Mouse (Mus musculus) myocyte (in vitro differentiated cells): ENCODE measurements around the gene Helt. TPM values are rescaled to one million over a fixed set of nuclear protein-coding genes. Genes with fewer than 3 reads are reported as not detected.

Source experiments
- H3K27me3 ChIP-seq: one replicate; pipeline ENCODE4 v1.6.1; 2011; ENCODE audit not compliant: control insufficient read depth, insufficient read depth, insufficient read length
- H3K36me3 ChIP-seq: one replicate; pipeline ENCODE4 v1.6.1; 2011; ENCODE audit not compliant: control insufficient read depth, insufficient read depth
- H3K4me2 ChIP-seq: one replicate; pipeline ENCODE4 v1.6.1; 2011; ENCODE audit warnings: low read depth, control low read depth
- H3K4me3 ChIP-seq: one replicate; pipeline ENCODE4 v1.5.1; 2011; ENCODE audit warnings: mild to moderate bottlenecking, control low read depth, moderate library complexity
- H3K79me2 ChIP-seq: one replicate; pipeline ENCODE4 v1.6.1; 2011; ENCODE audit not compliant: control insufficient read depth, insufficient read depth
- H3ac ChIP-seq: one replicate; pipeline ENCODE4 v1.6.1; 2011; ENCODE audit not compliant: control insufficient read depth, insufficient read length
- CEBPB ChIP-seq: IDR thresholded peaks from 2 replicates; pipeline ENCODE4 v1.6.1; 2011; ENCODE audit warnings: mild to moderate bottlenecking, moderate library complexity; ENCODE audit not compliant: poor library complexity, insufficient read depth, severe bottlenecking
- E2F4 ChIP-seq: IDR thresholded peaks from one replicate; pipeline ENCODE4 v1.6.1; 2011; ENCODE audit warnings: mild to moderate bottlenecking, control low read depth, moderate library complexity; ENCODE audit not compliant: insufficient read depth
- MAX ChIP-seq: IDR thresholded peaks from one replicate; pipeline ENCODE4 v1.6.1; 2011; ENCODE audit warnings: low read depth, mild to moderate bottlenecking, control low read depth
- MYOD1 ChIP-seq, 3 experiments: IDR thresholded peaks; one replicate each; pipeline ENCODE4 v1.6.1; 2011; ENCODE audit warnings: control low read depth in 2 of 3, low read depth in 2 of 3, mild to moderate bottlenecking in 2 of 3, moderate library complexity in 1 of 3; ENCODE audit not compliant: insufficient read length in 2 of 3, control insufficient read depth in 1 of 3
- MYOG ChIP-seq, 3 experiments: IDR thresholded peaks; one replicate each; pipeline ENCODE4 v1.6.1; 2011; ENCODE audit warnings: control low read depth in 2 of 3, low read depth in 2 of 3, mild to moderate bottlenecking in 2 of 3; ENCODE audit not compliant: insufficient read length in 2 of 3, control insufficient read depth in 1 of 3, insufficient read depth in 1 of 3
- POLR2A ChIP-seq: IDR thresholded peaks from one replicate; pipeline ENCODE4 v1.6.1; 2011; ENCODE audit warnings: low read depth, mild to moderate bottlenecking, control low read depth, moderate library complexity; ENCODE audit not compliant: insufficient read length
- POLR2AphosphoS2 ChIP-seq: IDR thresholded peaks from one replicate; pipeline ENCODE4 v1.6.1; 2011; ENCODE audit warnings: low read depth, control low read depth; ENCODE audit not compliant: insufficient read length
- REST ChIP-seq: IDR thresholded peaks from one replicate; pipeline ENCODE4 v1.6.1; 2011; ENCODE audit warnings: mild to moderate bottlenecking, control low read depth, moderate library complexity; ENCODE audit not compliant: insufficient read depth, insufficient read length
- SRF ChIP-seq: IDR thresholded peaks from one replicate; pipeline ENCODE4 v1.6.1; 2011; ENCODE audit warnings: low read depth; ENCODE audit not compliant: control insufficient read depth, insufficient read length
- TCF12 ChIP-seq: IDR thresholded peaks from one replicate; pipeline ENCODE4 v1.6.1; 2011; ENCODE audit warnings: mild to moderate bottlenecking, control low read depth; ENCODE audit not compliant: poor library complexity, insufficient read depth, severe bottlenecking
- TCF3 ChIP-seq: IDR thresholded peaks from one replicate; pipeline ENCODE4 v1.6.1; 2011; ENCODE audit warnings: low read depth, control low read depth; ENCODE audit not compliant: insufficient read length
- USF1 ChIP-seq: IDR thresholded peaks from one replicate; pipeline ENCODE4 v1.6.1; 2011; ENCODE audit warnings: low read depth, mild to moderate bottlenecking, control low read depth, moderate library complexity
- polyA plus RNA-seq: library from polyadenylated mRNA; unstranded; fragments of >200 nt; fragmentation: generic; extraction: Trizol; gene quantifications from one replicate; pipeline ENCODE4 v1.2.1, GENCODE M21; 2012; ENCODE audit warnings: missing spikeins

Gene Helt
- polyA plus RNA-seq, 1 experiment = not detected

DNA sequence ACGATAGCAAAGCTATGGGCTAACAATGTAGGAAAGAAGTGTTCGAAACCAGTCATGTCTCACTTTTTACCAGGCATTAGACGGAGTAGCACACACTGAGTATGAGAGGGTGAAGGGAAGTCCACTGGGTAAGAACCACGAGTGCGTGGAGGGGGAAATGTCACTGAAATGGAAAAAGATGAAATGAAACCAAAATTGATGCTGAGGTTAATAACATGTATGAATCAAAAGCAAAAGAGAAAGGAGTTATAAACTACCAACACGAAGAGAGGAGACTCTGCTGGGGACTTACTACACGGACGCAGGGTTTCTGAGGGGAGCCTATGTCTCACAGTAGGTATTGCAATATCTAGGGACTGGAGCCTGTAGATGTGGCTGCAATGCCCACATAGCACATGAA, 41.9 kb upstream of the Helt start:
- no peak overlapping the region for H3K4me2 ChIP-seq
- H3K79me2 ChIP-seq = no peaks in the 10 kb centered on the region
- peaks cover 17% of the 10 kb centered on the region for H3K27me3 ChIP-seq
- no peak overlapping the region for H3K4me3 ChIP-seq
- H3ac ChIP-seq = no peak overlapping the region
- no peaks in the 10 kb centered on the region for H3K36me3 ChIP-seq
- TF ChIP-seq MYOG (IDR thresholded peaks at IDR 0.05; ENCODE audit: control insufficient read depth in 1 of 3, insufficient read depth in 1 of 3, insufficient read length in 2 of 3, low read depth in 2 of 3) (no peak), TCF3 (no peak), MAX (no peak), SRF (no peak), USF1 (no peak)

GRCm38 (mm10) chr8:46332389-46333061, 38.1 kb upstream of the Helt start:
- Histone ChIP-seq H3K79me2 (no peaks in the 10 kb centered on the region), H3K27me3 (peaks cover 11% of the 10 kb centered on the region), H3K36me3 (no peaks in the 10 kb centered on the region), H3K4me3 (no peak overlapping the region), H3K4me2 (no peak overlapping the region), H3ac (no peak overlapping the region)
- TF ChIP-seq SRF = no peak
- TF ChIP-seq REST = no peak
- TF ChIP-seq MAX = no peak
- no peak for TF ChIP-seq E2F4
- TF ChIP-seq POLR2AphosphoS2 = no peak
- TF ChIP-seq CEBPB = no peak
- no peak for TF ChIP-seq MYOG (IDR thresholded peaks at IDR 0.05; ENCODE audit: control insufficient read depth in 1 of 3, insufficient read depth in 1 of 3, insufficient read length in 2 of 3, low read depth in 2 of 3)
- TF ChIP-seq USF1 = no peak
- TF ChIP-seq MYOD1 (IDR thresholded peaks at IDR 0.05; ENCODE audit: control insufficient read depth in 1 of 3, insufficient read length in 2 of 3, low read depth in 2 of 3) = no peak

DNA sequence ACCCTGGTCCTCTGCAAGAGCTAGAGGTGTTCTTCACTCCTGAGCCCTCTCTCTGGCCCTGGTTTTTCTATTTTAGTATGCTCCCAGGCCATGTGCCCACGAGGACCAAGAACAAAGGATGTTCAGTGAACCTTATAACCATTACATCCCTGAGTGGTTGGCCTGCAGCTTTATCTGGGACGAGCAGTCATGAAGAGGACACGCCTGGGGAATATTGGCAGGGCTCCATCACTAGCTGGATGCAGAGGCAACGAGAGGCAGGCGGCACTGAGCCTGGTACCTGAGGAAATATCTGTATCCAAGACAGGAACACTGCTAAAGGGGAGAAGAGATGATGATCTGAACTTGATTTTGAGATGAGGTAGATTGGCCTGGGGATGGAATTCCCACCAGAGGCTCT, 37.3 kb upstream of the Helt start:
- Histone ChIP-seq H3K4me2 (no peak overlapping the region), H3K4me3 (no peak overlapping the region), H3K36me3 (no peaks in the 10 kb centered on the region), H3ac (no peak overlapping the region), H3K79me2 (no peaks in the 10 kb centered on the region), H3K27me3 (peaks cover 11% of the 10 kb centered on the region)
- TF ChIP-seq E2F4 = no peak
- TF ChIP-seq USF1 = no peak
- no peak for TF ChIP-seq POLR2A
- TF ChIP-seq TCF12 = no peak

DNA sequence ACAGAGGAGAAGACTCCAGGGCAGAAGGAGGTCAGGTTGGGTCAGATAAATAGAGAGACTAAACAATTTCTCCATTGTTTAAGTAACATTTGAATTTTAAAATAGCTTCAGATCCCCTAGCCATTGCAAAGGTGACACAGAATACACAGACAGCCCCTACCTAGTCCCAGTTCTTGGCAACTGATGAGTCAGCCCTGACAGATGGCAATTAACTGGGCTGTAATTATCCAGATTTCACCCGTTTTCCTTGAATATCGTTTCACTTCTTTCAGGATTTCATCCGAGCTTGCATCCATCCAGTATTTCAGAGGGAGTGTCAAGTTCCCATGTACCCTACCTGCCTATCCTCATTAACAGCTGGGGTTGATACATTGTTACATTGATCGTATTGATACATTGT, 34.9 kb upstream of the Helt start:
- Histone ChIP-seq H3K36me3 (no peaks in the 10 kb centered on the region), H3K27me3 (peaks cover 5% of the 10 kb centered on the region), H3K4me3 (no peak overlapping the region), H3K4me2 (no peak overlapping the region), H3K79me2 (no peaks in the 10 kb centered on the region), H3ac (no peak overlapping the region)
- TF ChIP-seq MYOG (IDR thresholded peaks at IDR 0.05; ENCODE audit: control insufficient read depth in 1 of 3, insufficient read depth in 1 of 3, insufficient read length in 2 of 3, low read depth in 2 of 3) = no peak
- no peak for TF ChIP-seq REST
- TF ChIP-seq TCF12 = no peak
- no peak for TF ChIP-seq TCF3
- no peak for TF ChIP-seq POLR2A
- no peak for TF ChIP-seq USF1
- no peak for TF ChIP-seq CEBPB
- no peak for TF ChIP-seq SRF

GRCm38 (mm10) chr8:46327284-46327683, 32.8 kb upstream of the Helt start:
- TF ChIP-seq POLR2AphosphoS2 = no peak
- no peak for TF ChIP-seq POLR2A
- no peak for TF ChIP-seq MYOD1 (IDR thresholded peaks at IDR 0.05; ENCODE audit: control insufficient read depth in 1 of 3, insufficient read length in 2 of 3, low read depth in 2 of 3)
- no peak for TF ChIP-seq TCF12
- no peak for TF ChIP-seq MYOG (IDR thresholded peaks at IDR 0.05; ENCODE audit: control insufficient read depth in 1 of 3, insufficient read depth in 1 of 3, insufficient read length in 2 of 3, low read depth in 2 of 3)
- TF ChIP-seq USF1 = no peak
- TF ChIP-seq E2F4 = no peak
- TF ChIP-seq TCF3 = no peak
- no peak for TF ChIP-seq REST
- TF ChIP-seq MAX = no peak
- no peak for TF ChIP-seq SRF
- no peak for TF ChIP-seq CEBPB
- H3K27me3 ChIP-seq = no peaks in the 10 kb centered on the region
- no peaks in the 10 kb centered on the region for H3K36me3 ChIP-seq
- no peak overlapping the region for H3K4me2 ChIP-seq
- no peak overlapping the region for H3ac ChIP-seq
- H3K79me2 ChIP-seq = no peaks in the 10 kb centered on the region
- H3K4me3 ChIP-seq = no peak overlapping the region
